Mouse (Mus musculus): ENCODE results near the gene P2ry12.

DNA sequence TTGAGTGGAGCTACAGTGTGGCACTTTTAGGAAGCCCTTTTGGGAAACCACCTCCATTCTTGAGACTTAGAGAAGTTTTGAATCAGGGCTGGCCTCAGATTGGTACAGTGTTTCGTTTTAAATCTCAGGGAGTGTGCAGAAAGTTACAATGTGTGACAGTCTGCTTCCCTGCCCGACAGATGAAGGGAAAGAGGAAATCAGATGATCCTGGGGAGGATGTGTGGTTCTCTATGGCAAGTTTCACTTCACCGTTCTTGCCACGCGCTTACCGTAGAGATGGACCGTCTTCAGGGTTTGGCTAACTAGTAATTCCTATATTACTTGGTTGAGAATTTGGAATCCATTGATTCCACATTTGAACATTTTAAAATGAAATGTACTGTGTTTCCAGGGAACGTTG lies 50.9 kb downstream of the P2ry12 start:
- no peak for TF ChIP-seq CTCF (IDR thresholded peaks at IDR 0.05; ENCODE audit: borderline replicate concordance, insufficient read depth, low read depth, low read length)
- no peak for TF ChIP-seq POLR2A (IDR thresholded peaks at IDR 0.05; ENCODE audit: borderline replicate concordance, insufficient read depth, low read length)

All from cerebellum, adult 2 months (tissue).